Mouse (Mus musculus): ENCODE data around the gene Slc25a16. TPM values are rescaled to one million over a fixed set of nuclear protein-coding genes. Genes with fewer than 3 reads are reported as not detected.

Gene Slc25a16
- polyA plus RNA-seq, 2 experiments from 2014 or later, result 3.2 to 3.5 TPM

Other genes starting within 250 kb of the Slc25a16 start
- gene Stox1, start 194.5 kb upstream of the Slc25a16 start, polyA plus RNA-seq (2017; shearing (Covaris generic)), result 1 to 10 TPM; 1.5 TPM
- 100 to 1,000 TPM; 111 to 132 TPM for gene Ccar1, start 128.3 kb upstream of the Slc25a16 start, polyA plus RNA-seq (2017; shearing (Covaris generic))
- 1 to 10 TPM; 5.1 to 6.3 TPM for gene Tet1, start 11.6 kb upstream of the Slc25a16 start, polyA plus RNA-seq (2017; shearing (Covaris generic))
- 1 to 10 TPM; 4.6 to 5.2 TPM for gene Dna2, start 26.4 kb downstream of the Slc25a16 start, polyA plus RNA-seq (2017; shearing (Covaris generic))
- gene Rufy2, start 59.6 kb downstream of the Slc25a16 start, polyA plus RNA-seq (2017; shearing (Covaris generic)), result 10 to 100 TPM; 35.9 to 36.7 TPM
- 10 to 100 TPM; 66.3 to 75.6 TPM for gene Hnrnph3, start 103.6 kb downstream of the Slc25a16 start, polyA plus RNA-seq (2017; shearing (Covaris generic))
- gene Pbld2, start 103.7 kb downstream of the Slc25a16 start, polyA plus RNA-seq (2017; shearing (Covaris generic)), result under 1 TPM in 1 of 2 experiments, not detected in 1; 0.44 TPM
- not detected for gene Pbld1, start 139.5 kb downstream of the Slc25a16 start, polyA plus RNA-seq (2017; shearing (Covaris generic))
- not detected for gene Atoh7, start 179.0 kb downstream of the Slc25a16 start, polyA plus RNA-seq (2017; shearing (Covaris generic))

All from activated CD4-positive, CD25-positive, alpha-beta regulatory T cell, adult 4 months (primary cell).